Mouse (Mus musculus) heart, embryonic 16.5 days (tissue): Measurements from ENCODE around the gene Tlr12. TPM values are rescaled to one million over a fixed set of nuclear protein-coding genes. Genes with fewer than 3 reads are reported as not detected.
A peak's percentile ranks its signal among the peaks of the same experiment; 100 is the strongest.
"Not testable (repeated sequence)": the region's sequence is repeated elsewhere in the genome, so short reads cannot be mapped to it uniquely, and the experiment has no call there.

ENCODE experiments used
- ATAC-seq: fragments of 200-750 bp; cut with Nextera tagmentation; replicated peaks from 2 replicates; pipeline ENCODE4 v1.8.0; 2017; ENCODE audit warnings: moderate number of reproducible peaks; ENCODE audit not compliant: insufficient read depth, low FRiP score; ENCODE audit errors: extremely low read depth
- H3K27ac ChIP-seq: fragments of 300-500 bp; sonication (generic); 2 replicates; pipeline ENCODE4 v1.5.1; 2014; ENCODE audit warnings: mild to moderate bottlenecking, low read length, control low read depth, moderate library complexity
- H3K27me3 ChIP-seq: fragments of 300-500 bp; sonication (generic); 2 replicates; pipeline ENCODE4 v1.6.1; 2014; ENCODE audit warnings: low read length, mixed read lengths; ENCODE audit not compliant: control insufficient read depth, insufficient read depth
- H3K36me3 ChIP-seq: fragments of 300-500 bp; sonication (generic); 2 replicates; pipeline ENCODE4 v1.6.1; 2014; ENCODE audit not compliant: control insufficient read depth, insufficient read depth
- H3K4me1 ChIP-seq: fragments of 300-500 bp; sonication (generic); 2 replicates; pipeline ENCODE4 v1.6.1; 2014; ENCODE audit warnings: low read length, mixed read lengths; ENCODE audit not compliant: control insufficient read depth, insufficient read depth
- H3K4me2 ChIP-seq: fragments of 300-500 bp; sonication (generic); 2 replicates; pipeline ENCODE4 v1.6.1; 2014; ENCODE audit warnings: low read depth, mild to moderate bottlenecking, control low read depth, low read length
- H3K4me3 ChIP-seq: fragments of 300-500 bp; sonication (generic); 2 replicates; pipeline ENCODE4 v1.5.1; 2014; ENCODE audit warnings: mild to moderate bottlenecking, control low read depth, low read length
- H3K9ac ChIP-seq: fragments of 300-500 bp; sonication (generic); 2 replicates; pipeline ENCODE4 v1.6.1; 2014; ENCODE audit warnings: low read length, control low read depth
- H3K9me3 ChIP-seq: fragments of 300-500 bp; sonication (generic); replicated peaks from 2 replicates; pipeline ENCODE4 v1.6.1; 2016; ENCODE audit warnings: low read length; ENCODE audit not compliant: control insufficient read depth
- WGBS: fragments of 180-500 bp; shearing (Covaris S2); extraction: QIAGEN DNeasy Blood & Tissue Kit; methylation state at CpG from one replicate; pipeline ENCODE4 v1.1.7; 2014; 5-methylcytosine and 5-hydroxymethylcytosine counted together
- polyA plus RNA-seq: library from polyadenylated mRNA; unstranded; fragments of >200 nt; fragmentation: Nextera tagmentation; extraction: Ambion mirVana; gene quantifications from 2 replicates; pipeline ENCODE4 v1.2.1, GENCODE M21; 2015

The Tlr12 gene
- polyA plus RNA-seq, 1 experiment from 2014 or later = 0.80 TPM

DNA sequence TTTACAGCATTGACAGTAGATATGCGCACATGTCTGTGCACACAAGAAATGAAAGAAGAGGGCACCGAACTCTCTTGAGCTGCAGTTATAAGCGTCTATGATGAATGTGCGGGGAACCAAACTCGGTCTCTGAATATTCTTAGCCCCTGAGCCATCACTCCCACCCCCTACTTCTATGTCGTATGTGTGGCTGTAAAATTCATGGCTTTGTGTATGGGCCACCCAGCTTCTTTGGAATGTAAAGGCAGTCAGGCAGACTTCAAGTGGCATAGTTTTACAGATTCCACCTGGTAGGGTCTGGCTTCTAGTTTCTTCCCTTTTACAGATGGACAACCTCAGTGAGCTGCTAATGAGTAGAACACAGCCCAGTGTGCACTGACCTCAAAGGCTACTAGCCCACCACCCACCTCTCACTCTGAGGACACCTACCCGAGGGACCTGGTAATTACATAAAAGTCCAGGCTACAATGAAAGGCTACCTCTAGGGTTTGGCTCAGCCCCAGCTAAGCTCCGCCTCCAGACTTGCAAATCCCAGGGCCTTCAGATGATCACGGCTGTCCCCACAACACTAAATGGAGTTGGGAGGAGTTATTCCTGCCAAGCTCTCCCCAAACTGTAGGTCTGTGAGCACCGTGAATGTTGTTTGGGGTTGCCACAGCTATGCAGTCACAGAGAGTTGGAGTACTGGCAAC lies 17.6 kb upstream of the Tlr12 start:
- H3K4me3 ChIP-seq = no peak overlapping the region
- ATAC-seq = no peak
- no peak overlapping the region for H3K9ac ChIP-seq
- 0 out of 2 replicates have a peak, but pooled peaks cover 3% of the 10 kb centered on the region for H3K4me1 ChIP-seq
- WGBS = 56% methylated on average over 10 of the region's 10 CpGs
- H3K27ac ChIP-seq = no peak overlapping the region
- no peaks in the 10 kb centered on the region for H3K27me3 ChIP-seq
- no peaks in the 10 kb centered on the region for H3K9me3 ChIP-seq
- H3K4me2 ChIP-seq = no peak overlapping the region
- no peaks in the 10 kb centered on the region for H3K36me3 ChIP-seq

DNA sequence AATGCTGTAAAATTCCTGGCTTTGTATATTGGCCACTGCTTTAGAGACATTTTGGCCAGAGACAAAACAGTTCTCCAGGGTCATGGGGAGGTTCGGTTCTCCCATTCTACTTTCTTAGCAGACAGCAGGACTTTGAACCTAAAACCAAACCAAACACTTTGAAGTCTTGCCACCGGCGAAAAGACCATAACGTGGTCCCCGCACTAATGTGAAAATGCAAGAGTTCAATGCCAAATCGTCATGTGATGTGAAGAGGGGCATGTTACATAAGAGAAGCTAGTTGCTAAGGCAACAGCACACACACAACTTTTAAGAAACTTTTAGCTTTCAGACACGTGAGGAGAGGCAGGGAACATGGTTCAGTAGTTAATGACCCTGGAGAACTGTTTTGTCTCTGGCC lies 17.0 kb upstream of the Tlr12 start:
- Histone ChIP-seq H3K4me3 (no peak overlapping the region), H3K9me3 (no peaks in the 10 kb centered on the region), H3K27ac (no peak overlapping the region), H3K9ac (no peak overlapping the region), H3K4me1 (0 out of 2 replicates have a peak, but pooled peaks cover 3% of the 10 kb centered on the region), H3K4me2 (no peak overlapping the region), H3K27me3 (no peaks in the 10 kb centered on the region), H3K36me3 (no peaks in the 10 kb centered on the region)
- ATAC-seq = no peak
- WGBS = 65% methylated on average over 7 of the region's 7 CpGs

DNA sequence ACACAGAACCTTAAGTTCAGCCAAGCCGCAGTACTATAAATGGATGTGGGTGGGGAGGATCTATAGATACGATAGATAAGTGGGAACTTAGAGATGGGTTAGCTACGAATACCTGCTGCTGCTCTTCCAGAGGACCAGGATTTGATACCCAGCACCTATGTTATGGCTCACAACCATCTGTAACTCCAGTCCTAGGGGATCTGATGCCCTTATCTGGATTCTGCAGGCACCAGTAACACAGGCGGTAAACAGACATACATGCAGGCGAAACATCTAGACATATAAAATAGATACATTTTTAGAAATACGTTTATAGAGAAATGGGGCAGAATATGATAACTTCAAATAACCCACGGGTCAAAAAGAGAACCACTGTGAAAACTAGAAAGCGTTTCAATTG lies 2.7 kb upstream of the Tlr12 start:
- 80% methylated on average over 8 of the region's 8 CpGs for WGBS
- Histone ChIP-seq H3K4me3 (no peak overlapping the region), H3K27ac (no peak overlapping the region), H3K4me1 (peaks cover 6% of the 10 kb centered on the region), H3K9ac (no peak overlapping the region), H3K36me3 (no peaks in the 10 kb centered on the region), H3K27me3 (0 out of 2 replicates have a peak, but pooled peaks cover 4% of the 10 kb centered on the region), H3K4me2 (no peak overlapping the region), H3K9me3 (no peaks in the 10 kb centered on the region)
- ATAC-seq = no peak

GRCm38 (mm10) chr4:128620572-128620971 lies 2.2 kb upstream of the Tlr12 start:
- Histone ChIP-seq H3K27me3 (peaks cover 7% of the 10 kb centered on the region; the same call in 1 of the 2 replicates), H3K9me3 (no peaks in the 10 kb centered on the region), H3K4me2 (no peak overlapping the region), H3K9ac (no peak overlapping the region), H3K4me3 (no peak overlapping the region), H3K27ac (no peak overlapping the region), H3K4me1 (peaks cover 6% of the 10 kb centered on the region), H3K36me3 (no peaks in the 10 kb centered on the region)
- ATAC-seq = no peak
- 78% methylated on average over 6 of the region's 6 CpGs for WGBS

GRCm38 (mm10) chr4:128618963-128619362 lies 544 bp upstream of the Tlr12 start:
- Histone ChIP-seq H3K27me3 (peaks cover 7% of the 10 kb centered on the region; the same call in 1 of the 2 replicates), H3K4me1 (peaks cover 6% of the 10 kb centered on the region), H3K9me3 (no peaks in the 10 kb centered on the region), H3K4me2 (no peak overlapping the region), H3K27ac (no peak overlapping the region), H3K4me3 (no peak overlapping the region), H3K36me3 (no peaks in the 10 kb centered on the region), H3K9ac (no peak overlapping the region)
- WGBS = 53% methylated on average over 2 of the region's 2 CpGs
- ATAC-seq = no peak

GRCm38 (mm10) chr4:128617363-128618120 lies 877 bp downstream of the Tlr12 start:
- 42% methylated on average over 17 of the region's 17 CpGs for WGBS
- peaks cover 7% of the 10 kb centered on the region; the same call in 1 of the 2 replicates for H3K27me3 ChIP-seq
- no peaks in the 10 kb centered on the region for H3K9me3 ChIP-seq
- no peak overlapping the region for H3K27ac ChIP-seq
- no peak overlapping the region for H3K9ac ChIP-seq
- H3K4me3 ChIP-seq = no peak overlapping the region
- 0 out of 2 replicates have a peak, but pooled peaks have one; percentile 28 for ATAC-seq
- peak overlapping the region; percentile 28 for H3K4me2 ChIP-seq
- H3K4me1 ChIP-seq = peaks cover 6% of the 10 kb centered on the region
- no peaks in the 10 kb centered on the region for H3K36me3 ChIP-seq

DNA sequence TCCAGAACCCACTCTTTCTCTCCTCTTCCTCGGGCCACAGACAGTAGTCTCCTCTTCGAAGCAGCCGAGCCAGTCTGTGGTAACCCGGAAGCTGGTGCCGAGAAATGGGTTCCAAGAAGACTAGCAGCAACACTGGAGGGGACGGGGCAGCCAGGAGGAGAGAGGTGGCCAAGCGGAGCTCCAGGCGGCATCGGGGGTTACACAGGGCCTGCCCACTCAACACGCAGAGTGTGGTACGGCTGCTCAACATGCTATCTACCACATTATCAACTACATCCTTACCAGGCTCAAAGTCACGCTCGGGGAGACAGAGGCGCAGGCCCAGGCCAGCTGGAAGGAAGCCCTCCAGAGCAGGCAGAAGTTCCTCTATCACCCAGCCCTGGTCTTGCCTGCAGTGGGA lies 2.7 kb downstream of the Tlr12 start:
- H3K4me1 ChIP-seq = peaks cover 6% of the 10 kb centered on the region
- H3K4me3 ChIP-seq = no peak overlapping the region
- H3K9me3 ChIP-seq = no peaks in the 10 kb centered on the region
- no peak; the same call in 1 of the 2 replicates for ATAC-seq
- no peak overlapping the region for H3K9ac ChIP-seq
- no peak overlapping the region for H3K27ac ChIP-seq
- H3K36me3 ChIP-seq = no peaks in the 10 kb centered on the region
- no peak overlapping the region for H3K4me2 ChIP-seq
- H3K27me3 ChIP-seq = peaks cover 7% of the 10 kb centered on the region; the same call in 1 of the 2 replicates
- 81% methylated on average over 14 of the region's 14 CpGs for WGBS

DNA sequence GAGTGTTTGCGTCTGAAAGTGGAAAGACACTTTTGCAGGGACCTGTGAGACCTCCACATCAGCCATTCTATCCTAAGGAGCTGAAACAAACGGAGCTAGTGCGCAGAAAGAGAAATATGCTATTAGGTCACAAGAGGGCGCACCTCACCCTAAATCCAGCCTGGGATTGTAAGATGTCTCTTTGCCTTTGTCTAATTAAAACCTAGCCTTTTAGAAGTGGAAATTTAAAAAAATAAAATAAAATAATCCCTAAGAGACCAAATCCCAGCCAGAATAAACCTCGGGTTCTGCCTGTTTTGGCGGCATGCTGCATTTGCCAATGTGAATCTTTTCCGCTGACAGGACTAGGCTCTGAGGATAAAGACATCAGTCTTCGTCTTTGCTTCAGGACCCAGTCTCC lies 5.1 kb downstream of the Tlr12 start:
- peaks cover 11% of the 10 kb centered on the region for H3K4me1 ChIP-seq
- ATAC-seq = no peak
- WGBS = 21% methylated on average over 8 of the region's 8 CpGs

GRCm38 (mm10) chr4:128611726-128612125 lies 6.7 kb downstream of the Tlr12 start:
- H3K27ac ChIP-seq, ATAC-seq, H3K9me3 ChIP-seq, H3K9ac ChIP-seq, H3K4me3 ChIP-seq, H3K4me2 ChIP-seq, H3K27me3 ChIP-seq, H3K36me3 ChIP-seq: not testable (repeated sequence)
- 67% methylated on average over 3 of the region's 3 CpGs for WGBS
- peaks cover 10% of the 10 kb centered on the region for H3K4me1 ChIP-seq

More for the DNA sequence above, 5.1 kb downstream of the Tlr12 start:
- Histone ChIP-seq H3K4me2 (no peak overlapping the region), H3K36me3 (no peaks in the 10 kb centered on the region), H3K27ac (no peak overlapping the region), H3K4me3 (no peak overlapping the region), H3K9ac (no peak overlapping the region), H3K27me3 (peaks cover 7% of the 10 kb centered on the region; the same call in 1 of the 2 replicates), H3K9me3 (no peaks in the 10 kb centered on the region)
